Mouse (Mus musculus): ENCODE results near the gene Pik3r6. TPM values are rescaled to one million over a fixed set of nuclear protein-coding genes. Genes with fewer than 3 reads are reported as not detected.

Pik3r6 gene
- polyA plus RNA-seq, 1 experiment from 2014 or later: 1.8 TPM

DNA sequence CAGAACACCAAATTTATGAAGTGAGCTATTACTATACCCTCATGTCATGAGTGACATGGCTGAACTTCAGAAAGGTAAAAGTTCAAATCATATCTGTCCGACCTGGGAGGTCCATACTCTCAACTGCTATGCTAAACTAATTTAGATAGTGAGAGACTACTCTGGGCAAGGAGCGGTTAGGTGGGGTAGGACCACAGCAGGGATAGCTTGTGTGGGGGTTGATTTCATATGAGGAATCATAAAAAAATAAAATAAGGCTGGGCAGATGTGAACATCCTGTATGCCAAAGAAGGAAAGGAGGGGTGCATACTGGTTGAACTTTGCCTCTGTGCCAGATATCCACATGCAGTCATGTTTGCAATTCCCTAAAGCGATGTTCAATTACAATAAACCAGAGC lies 62.2 kb downstream of the Pik3r6 start:
- H3K27ac ChIP-seq: no peak overlapping the region
- no peak overlapping the region for H3K4me3 ChIP-seq
- no peaks in the 10 kb centered on the region for H3K4me1 ChIP-seq
- no peak overlapping the region for H3K4me2 ChIP-seq
- ATAC-seq: no peak
- 73% methylated on average over 3 of the region's 3 CpGs for WGBS (ENCODE audit: insufficient replicate concordance)
- no peaks in the 10 kb centered on the region for H3K9me3 ChIP-seq (replicated peaks)
- peaks cover 14% of the 10 kb centered on the region for H3K27me3 ChIP-seq (replicated peaks)
- H3K9ac ChIP-seq: no peak overlapping the region
- no peaks in the 10 kb centered on the region for H3K36me3 ChIP-seq

DNA sequence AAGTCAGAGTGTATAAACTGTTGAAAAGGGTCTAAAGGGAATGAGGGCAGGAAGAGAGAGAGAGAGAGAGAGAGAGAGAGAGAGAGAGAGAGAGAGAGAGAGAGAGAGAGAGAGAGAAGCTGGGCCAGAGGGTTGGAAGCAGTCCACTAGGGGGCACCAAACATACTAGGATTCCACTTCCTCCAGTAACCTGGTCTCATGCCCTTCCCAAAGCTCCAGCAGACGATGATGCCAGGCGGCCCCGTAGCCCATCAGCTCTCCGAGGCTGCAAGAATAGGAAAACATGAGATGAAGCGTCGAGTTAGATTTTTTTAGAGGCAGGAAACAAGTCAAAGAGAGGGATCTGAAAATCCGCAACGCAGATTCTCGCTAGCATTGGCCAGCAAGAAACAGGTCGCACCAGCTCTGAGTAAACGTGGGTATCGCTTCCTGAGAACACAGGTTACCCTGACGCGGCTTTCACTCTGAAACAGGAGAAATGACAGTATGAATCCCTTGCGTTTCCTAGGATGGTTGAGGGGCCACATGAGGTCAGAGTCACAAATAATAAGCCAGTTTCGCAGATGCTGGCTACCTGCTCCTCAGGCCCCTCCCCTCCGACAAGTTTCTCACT lies 63.7 kb downstream of the Pik3r6 start:
- Histone ChIP-seq H3K36me3 (no peaks in the 10 kb centered on the region), H3K27me3 (replicated peaks) (peaks cover 11% of the 10 kb centered on the region), H3K27ac (no peak overlapping the region), H3K4me2 (peak overlapping the region; percentile 21), H3K9me3 (replicated peaks) (no peaks in the 10 kb centered on the region), H3K4me1 (no peaks in the 10 kb centered on the region), H3K9ac (no peak overlapping the region), H3K4me3 (no peak overlapping the region)
- ATAC-seq: no peak
- 23% methylated on average over 17 of the region's 17 CpGs for WGBS (ENCODE audit: insufficient replicate concordance)

DNA sequence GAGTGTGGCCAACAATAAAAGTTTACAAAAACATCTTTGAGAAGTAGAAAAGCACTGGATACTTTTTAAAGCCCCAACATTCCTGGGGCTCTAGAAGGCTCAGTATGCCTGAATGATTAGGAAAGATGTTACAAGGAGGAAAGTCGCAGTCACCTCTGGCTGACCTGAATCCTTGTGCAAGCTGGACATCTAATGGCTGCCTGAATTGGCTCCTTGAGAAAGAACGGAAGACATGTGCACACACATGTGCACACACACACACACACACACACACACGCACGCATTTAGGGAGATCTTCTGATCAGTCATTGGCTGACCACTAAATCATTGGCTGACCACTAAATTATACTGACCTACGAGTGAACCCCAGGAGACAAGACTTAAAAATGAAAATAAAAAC lies 68.0 kb downstream of the Pik3r6 start:
- H3K9me3 ChIP-seq (replicated peaks): no peaks in the 10 kb centered on the region
- H3K4me3 ChIP-seq: no peak overlapping the region
- no peaks in the 10 kb centered on the region for H3K36me3 ChIP-seq
- no peak overlapping the region for H3K9ac ChIP-seq
- H3K27ac ChIP-seq: no peak overlapping the region
- no peak for ATAC-seq
- H3K4me1 ChIP-seq: no peaks in the 10 kb centered on the region
- WGBS (ENCODE audit: insufficient replicate concordance): 67% methylated on average over 5 of the region's 5 CpGs
- H3K4me2 ChIP-seq: no peak overlapping the region
- peaks cover 12% of the 10 kb centered on the region for H3K27me3 ChIP-seq (replicated peaks)

DNA sequence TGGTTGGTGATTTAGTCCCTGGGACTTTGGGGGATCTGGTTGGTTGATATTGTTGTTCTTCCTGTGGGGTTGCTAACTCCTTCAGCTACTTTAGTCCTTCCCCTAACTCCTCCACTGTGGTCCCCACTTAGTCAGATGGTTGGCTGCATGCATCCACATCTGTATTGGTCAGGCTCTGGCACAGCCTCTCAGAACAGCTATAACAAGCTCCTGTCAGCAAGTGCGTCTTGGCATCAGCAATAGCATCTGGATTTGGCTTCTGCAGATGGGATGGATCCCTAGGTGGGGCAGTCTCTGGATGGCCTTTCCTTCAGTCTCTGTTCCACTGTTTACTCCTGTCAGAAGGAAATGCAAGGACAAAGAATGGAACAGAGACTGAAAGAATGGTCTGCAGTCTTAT lies 74.3 kb downstream of the Pik3r6 start:
- ATAC-seq: no peak
- peaks cover 10% of the 10 kb centered on the region; the same call in 1 of the 2 replicates for H3K27me3 ChIP-seq (replicated peaks)
- whole genome bisulfite sequencing (ENCODE audit: insufficient replicate concordance): 79% methylated on average over 1 of the region's 1 CpGs
- no peak overlapping the region for H3K27ac ChIP-seq
- no peak overlapping the region for H3K9ac ChIP-seq
- H3K36me3 ChIP-seq: no peaks in the 10 kb centered on the region
- no peak overlapping the region for H3K4me2 ChIP-seq
- H3K4me3 ChIP-seq: no peak overlapping the region
- no peaks in the 10 kb centered on the region for H3K9me3 ChIP-seq (replicated peaks)
- H3K4me1 ChIP-seq: no peaks in the 10 kb centered on the region

DNA sequence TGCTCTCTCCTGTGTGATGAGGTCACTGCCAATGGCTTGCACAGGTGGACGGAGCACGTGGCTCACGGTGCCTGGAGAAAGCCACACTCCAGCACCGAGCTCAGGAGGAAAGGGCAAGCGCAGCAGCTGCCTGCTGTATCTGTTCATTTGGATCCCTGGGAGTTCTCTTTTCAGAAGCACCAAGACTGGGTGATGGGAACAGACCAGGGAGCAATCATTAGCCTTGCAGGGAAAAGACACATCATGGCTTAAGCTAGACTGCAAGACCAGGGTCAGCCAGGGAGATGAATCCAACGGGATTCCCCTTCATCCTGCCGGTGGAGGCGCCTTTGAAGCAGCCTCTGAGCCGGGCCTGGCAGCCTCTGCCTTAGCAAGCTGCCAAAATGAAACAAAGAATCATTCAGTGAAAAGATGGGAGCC lies 76.7 kb downstream of the Pik3r6 start:
- no peaks in the 10 kb centered on the region for H3K4me1 ChIP-seq
- H3K9ac ChIP-seq: no peak overlapping the region
- no peak for ATAC-seq
- peaks cover 13% of the 10 kb centered on the region; the same call in 1 of the 2 replicates for H3K27me3 ChIP-seq (replicated peaks)
- no peak overlapping the region for H3K27ac ChIP-seq
- H3K36me3 ChIP-seq: no peaks in the 10 kb centered on the region
- 35% methylated on average over 9 of the region's 9 CpGs for WGBS (ENCODE audit: insufficient replicate concordance)
- no peak overlapping the region for H3K4me2 ChIP-seq
- no peaks in the 10 kb centered on the region for H3K9me3 ChIP-seq (replicated peaks)
- no peak overlapping the region for H3K4me3 ChIP-seq

DNA sequence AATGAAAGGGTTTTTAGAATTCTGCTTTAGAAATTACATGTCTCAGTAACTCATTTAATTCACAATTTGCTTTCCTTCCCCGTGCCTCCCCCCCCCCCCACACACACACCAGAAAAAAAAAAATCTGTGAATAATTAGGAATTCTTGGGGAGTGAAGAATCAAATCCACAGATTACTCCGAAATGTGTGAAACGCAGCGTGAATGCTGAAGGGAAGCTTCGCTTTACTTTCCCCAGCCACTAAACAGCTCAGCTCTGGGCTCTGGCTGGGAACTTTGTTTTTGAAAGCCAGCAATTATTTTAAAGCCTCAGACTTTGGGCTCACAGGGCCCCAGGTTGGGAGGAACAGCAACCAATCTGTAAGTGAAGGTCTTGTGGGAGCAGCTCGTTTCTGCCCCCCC lies 77.7 kb downstream of the Pik3r6 start:
- peaks cover 13% of the 10 kb centered on the region; the same call in 1 of the 2 replicates for H3K27me3 ChIP-seq (replicated peaks)
- WGBS (ENCODE audit: insufficient replicate concordance): 41% methylated on average over 6 of the region's 6 CpGs

DNA sequence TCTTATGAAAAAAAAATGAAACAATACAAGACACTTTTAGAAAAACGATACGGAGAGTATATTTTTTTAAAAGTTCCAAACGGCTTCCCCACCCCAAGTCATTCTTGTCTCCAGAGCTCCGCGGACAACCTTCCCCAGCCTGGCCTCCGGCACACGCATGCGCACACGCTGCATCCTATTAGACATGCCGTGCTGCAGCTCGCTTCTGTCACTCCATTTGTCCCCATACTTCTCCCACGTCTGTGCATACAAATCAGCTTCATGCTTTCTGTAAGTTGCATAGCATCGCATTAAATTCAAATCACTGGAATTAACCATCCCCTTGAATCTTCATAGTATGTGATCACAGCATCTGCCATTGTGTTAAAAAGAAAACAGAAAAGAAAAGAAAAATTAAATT lies 80.4 kb downstream of the Pik3r6 start:
- Histone ChIP-seq H3K9ac (no peak overlapping the region), H3K9me3 (replicated peaks) (no peaks in the 10 kb centered on the region)
- WGBS (ENCODE audit: insufficient replicate concordance): 79% methylated on average over 13 of the region's 13 CpGs

More for the DNA sequence above, 77.7 kb downstream of the Pik3r6 start:
- H3K4me2 ChIP-seq: no peak overlapping the region
- H3K9ac ChIP-seq: no peak overlapping the region
- ATAC-seq: no peak
- no peaks in the 10 kb centered on the region for H3K36me3 ChIP-seq
- H3K9me3 ChIP-seq (replicated peaks): no peaks in the 10 kb centered on the region
- no peak overlapping the region for H3K4me3 ChIP-seq
- no peak overlapping the region for H3K27ac ChIP-seq
- H3K4me1 ChIP-seq: no peaks in the 10 kb centered on the region

DNA sequence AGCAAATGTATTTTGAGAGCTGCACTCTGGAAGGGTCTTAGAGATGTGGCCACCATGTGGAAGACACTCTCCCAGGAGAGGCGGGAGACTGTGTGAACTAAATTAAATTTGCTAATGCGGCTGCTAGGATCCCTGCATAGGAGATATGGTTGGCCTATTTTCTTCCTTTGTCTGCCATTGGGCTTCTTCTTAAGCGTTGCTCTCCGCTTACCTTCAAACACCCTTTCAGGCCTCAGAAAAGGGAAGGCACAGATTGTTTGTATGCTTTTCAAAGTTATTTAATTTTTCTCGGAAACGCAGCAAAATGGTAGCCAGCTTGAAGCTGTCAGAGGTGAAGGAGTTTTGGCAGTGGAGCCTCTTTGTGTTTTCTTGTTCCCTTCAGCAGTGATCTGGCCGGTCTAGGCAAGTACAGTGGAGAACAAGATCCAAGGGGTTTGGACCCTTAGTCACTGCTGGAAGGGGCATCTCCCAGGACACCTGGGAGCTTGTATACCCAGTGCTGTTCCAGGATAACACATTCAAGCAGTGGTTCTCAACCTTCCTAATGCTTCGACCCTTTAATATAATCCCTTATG lies 81.2 kb downstream of the Pik3r6 start:
- no peaks in the 10 kb centered on the region for H3K9me3 ChIP-seq (replicated peaks)
- ATAC-seq: no peak
- H3K27me3 ChIP-seq (replicated peaks): peaks cover 13% of the 10 kb centered on the region; the same call in 1 of the 2 replicates
- H3K9ac ChIP-seq: no peak overlapping the region
- H3K4me1 ChIP-seq: no peaks in the 10 kb centered on the region
- no peaks in the 10 kb centered on the region for H3K36me3 ChIP-seq
- H3K27ac ChIP-seq: no peak overlapping the region
- no peak overlapping the region for H3K4me3 ChIP-seq
- 58% methylated on average over 8 of the region's 8 CpGs for WGBS (ENCODE audit: insufficient replicate concordance)
- no peak overlapping the region for H3K4me2 ChIP-seq

More for the DNA sequence above, 80.4 kb downstream of the Pik3r6 start:
- H3K27me3 ChIP-seq (replicated peaks): peaks cover 13% of the 10 kb centered on the region; the same call in 1 of the 2 replicates
- H3K27ac ChIP-seq: no peak overlapping the region
- H3K4me2 ChIP-seq: no peak overlapping the region
- no peak overlapping the region for H3K4me3 ChIP-seq
- H3K4me1 ChIP-seq: no peaks in the 10 kb centered on the region
- H3K36me3 ChIP-seq: no peaks in the 10 kb centered on the region
- no peak for ATAC-seq

DNA sequence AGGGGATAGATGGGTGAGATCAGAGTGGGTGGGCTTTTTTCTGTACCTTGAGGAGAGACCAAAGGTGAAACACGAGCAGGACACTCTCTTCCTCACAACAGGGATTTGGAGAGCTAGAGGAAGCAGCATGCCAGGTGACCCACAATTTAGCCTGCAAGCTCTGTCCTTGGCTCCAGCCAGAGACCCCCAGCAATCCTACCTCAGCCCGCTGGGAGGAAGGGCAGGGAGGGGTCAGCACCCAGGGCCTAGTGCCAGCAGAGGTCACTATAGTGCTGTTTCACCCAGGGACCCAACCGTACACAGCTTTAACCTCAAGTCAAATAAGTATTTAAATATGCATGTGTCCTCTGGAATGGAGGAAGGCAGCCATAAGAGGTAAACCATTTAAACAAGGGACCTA lies 83.1 kb downstream of the Pik3r6 start:
- Histone ChIP-seq H3K27ac (no peak overlapping the region), H3K9me3 (replicated peaks) (no peaks in the 10 kb centered on the region), H3K4me2 (no peak overlapping the region), H3K4me3 (no peak overlapping the region), H3K27me3 (replicated peaks) (peaks cover 18% of the 10 kb centered on the region), H3K36me3 (no peaks in the 10 kb centered on the region), H3K9ac (no peak overlapping the region), H3K4me1 (no peaks in the 10 kb centered on the region)
- WGBS (ENCODE audit: insufficient replicate concordance): 22% methylated on average over 3 of the region's 3 CpGs
- ATAC-seq: no peak

DNA sequence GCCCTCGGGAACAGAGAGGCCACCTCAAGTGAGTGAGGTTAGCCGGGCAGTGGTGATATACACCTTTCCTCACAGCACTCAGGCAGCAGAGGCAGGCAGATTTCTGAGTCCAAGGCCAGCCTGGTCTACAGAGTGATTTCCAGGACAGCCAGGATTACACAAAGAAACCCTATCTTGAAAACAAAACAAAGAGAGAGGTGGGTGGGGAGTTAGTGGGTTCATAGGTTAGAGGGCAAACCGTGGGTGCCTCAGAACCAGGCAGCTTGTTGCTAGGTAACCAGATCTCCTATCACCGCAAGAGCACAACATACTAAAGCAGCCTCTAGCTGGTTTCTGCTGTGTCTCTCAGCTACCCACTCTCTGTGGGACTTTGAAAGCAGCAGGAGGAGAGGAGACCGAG lies 83.9 kb downstream of the Pik3r6 start, which contains the start of gene Ccdc42:
Gene Ccdc42 (plus strand): TSS at position 301 of the 400 bp plus-strand sequence.
- Histone ChIP-seq H3K4me1 (no peaks in the 10 kb centered on the region), H3K4me2 (no peak within 1 kb of the TSS), H3K4me3 (no peak within 1 kb of the TSS), H3K9ac (no peak within 1 kb of the TSS), H3K27ac (no peak within 1 kb of the TSS), H3K36me3 (no peaks in the 10 kb centered on the region), H3K27me3 (replicated peaks) (peaks cover 25% of the 10 kb centered on the region), H3K9me3 (replicated peaks) (no peaks in the 10 kb centered on the region)
- no peak for ATAC-seq
- WGBS (ENCODE audit: insufficient replicate concordance): 57% methylated on average over 5 of the region's 5 CpGs

DNA sequence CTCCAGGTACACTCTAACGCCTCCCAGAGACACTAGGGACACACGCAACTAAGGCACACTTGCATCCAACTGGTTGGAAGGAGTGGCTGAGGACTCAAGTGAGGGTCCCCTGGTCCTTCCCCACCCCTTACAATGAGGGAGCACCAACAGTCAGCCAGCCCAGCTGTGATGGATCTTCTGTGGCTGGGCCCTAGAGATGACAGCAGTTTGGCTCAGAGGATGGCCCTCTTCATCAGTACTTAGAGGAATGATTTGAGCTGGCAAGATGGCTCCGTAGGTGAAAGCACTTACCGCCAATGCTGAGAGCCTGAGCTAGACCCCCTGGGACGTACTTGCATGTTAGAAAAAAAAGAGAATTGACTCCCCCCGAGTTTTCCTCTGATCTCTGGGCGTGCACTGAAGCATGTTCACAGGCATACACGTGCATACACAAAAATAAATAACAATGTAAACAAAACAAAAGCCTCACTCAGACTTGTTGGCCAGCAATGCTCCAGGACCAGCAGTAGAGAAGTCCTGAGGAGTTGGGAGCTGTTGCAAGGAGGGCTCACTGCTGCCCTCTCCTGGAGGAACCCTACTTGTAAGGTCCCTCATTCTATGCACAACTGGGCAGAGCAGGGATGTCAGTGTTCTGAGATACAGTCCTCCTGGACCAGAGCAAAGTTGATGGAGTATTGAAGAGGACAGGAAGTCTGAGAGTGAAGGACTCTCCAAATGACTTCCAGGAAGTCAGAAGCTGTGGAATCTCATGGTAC lies 86.4 kb downstream of the Pik3r6 start:
- Histone ChIP-seq H3K4me3 (no peak overlapping the region), H3K36me3 (no peaks in the 10 kb centered on the region), H3K9me3 (replicated peaks) (no peaks in the 10 kb centered on the region), H3K9ac (no peak overlapping the region), H3K4me1 (no peaks in the 10 kb centered on the region), H3K4me2 (no peak overlapping the region), H3K27me3 (replicated peaks) (peaks cover 20% of the 10 kb centered on the region), H3K27ac (no peak overlapping the region)
- ATAC-seq: no peak
- WGBS (ENCODE audit: insufficient replicate concordance): 52% methylated on average over 8 of the region's 8 CpGs

DNA sequence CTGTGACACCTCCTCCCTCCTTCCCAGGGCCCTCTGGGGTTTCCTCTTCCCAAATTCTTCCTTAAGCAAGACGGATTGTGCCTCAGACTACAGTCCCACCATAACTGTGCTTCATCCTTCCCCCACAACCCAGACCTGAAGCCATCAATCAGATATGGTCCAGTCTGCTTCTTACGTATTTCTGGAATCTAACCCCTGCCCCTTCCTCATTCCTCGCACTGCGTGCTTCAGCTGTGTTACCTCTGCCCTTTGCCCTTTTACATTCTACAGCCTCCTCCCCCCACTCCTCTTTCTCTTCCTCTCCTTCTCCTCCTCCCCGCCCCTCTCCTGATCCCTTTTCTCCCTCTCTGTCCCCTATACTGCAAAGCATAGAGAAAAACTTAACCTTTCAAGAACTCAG lies 88.9 kb downstream of the Pik3r6 start:
- Histone ChIP-seq H3K4me3 (no peak overlapping the region), H3K4me1 (no peaks in the 10 kb centered on the region), H3K27me3 (replicated peaks) (peaks cover 18% of the 10 kb centered on the region), H3K36me3 (no peaks in the 10 kb centered on the region), H3K9ac (no peak overlapping the region), H3K4me2 (no peak overlapping the region), H3K9me3 (replicated peaks) (no peaks in the 10 kb centered on the region), H3K27ac (no peak overlapping the region)
- ATAC-seq: no peak
- 37% methylated on average over 5 of the region's 5 CpGs for WGBS (ENCODE audit: insufficient replicate concordance)
